Comparison of ENCODE assay signal across 12 mouse cellular contexts in genomic region chr13:112289338-112289737, GRCm38 (mm10). TPM values are rescaled to one million over a fixed set of nuclear protein-coding genes. Genes with fewer than 3 reads are reported as not detected.
DNase-seq lines count a peak whose midpoint lies in the region; ATAC-seq lines count a peak whose summit lies in the region.
"Had no signal": no experiment of that assay in that cellular context is flagged by ENCODE, and none has a peak within 500 bp of the region (broad histone marks: within the 10 kb centered on the region; RNA-seq: fewer than 3 reads in every experiment).

No protein-coding gene starts in this region.

- peak overlapping the region; percentile 54 for H3K4me2 ChIP-seq in hindbrain, embryonic 13.5 days
- H3K4me2 ChIP-seq in hindbrain, embryonic 11.5 days (replicated peaks; ENCODE audit: low read depth, low read length), result no peak overlapping the region
- peak overlapping the region; percentile 55 for H3K4me2 ChIP-seq in embryonic facial prominence, embryonic 14.5 days (ENCODE audit: low read depth, low read length)
- H3K4me2 ChIP-seq in midbrain, embryonic 14.5 days (ENCODE audit: low read length), result peak overlapping the region; percentile 59

- peak overlapping the region; percentile 78 for H3K27ac ChIP-seq in hindbrain, embryonic 13.5 days
- no peak overlapping the region for H3K27ac ChIP-seq in hindbrain, embryonic 11.5 days (ENCODE audit: low read depth, low read length)
- H3K27ac ChIP-seq in embryonic facial prominence, embryonic 14.5 days (replicated peaks; ENCODE audit: low read depth, low read length), result no peak overlapping the region; the same call in 1 of the 2 replicates
- peak overlapping the region; percentile 83 for H3K27ac ChIP-seq in midbrain, embryonic 14.5 days (replicated peaks; ENCODE audit: low read depth, low read length)
- H3K27ac ChIP-seq: embryonic facial prominence, embryonic 15.5 days; lung, embryonic 15.5 days had no signal

- intact Hi-C loops in left cerebral cortex, postnatal 4 days (cut with DNase I), result no loop called here

- DNase-seq in hindbrain, embryonic 11.5 days (ENCODE audit: low spot score), result no peak
- DNase-seq in embryonic facial prominence, embryonic 14.5 days (ENCODE audit: low spot score), result no peak
- no peak for DNase-seq in midbrain, embryonic 14.5 days
- no peak for DNase-seq in lung, postnatal 25 days (ENCODE audit: low spot score)
- DNase-seq in urinary bladder, postnatal 14 days (ENCODE audit: low spot score), result no peak
- DNase-seq in left cerebral cortex, postnatal 4 days, result no peak

- H3K9ac ChIP-seq in hindbrain, embryonic 13.5 days, result peak overlapping the region; percentile 36
- H3K9ac ChIP-seq in hindbrain, embryonic 11.5 days (ENCODE audit: low read depth, low read length), result no peak overlapping the region
- H3K9ac ChIP-seq in embryonic facial prominence, embryonic 14.5 days (ENCODE audit: low read depth, low read length), result no peak overlapping the region
- peak overlapping the region; percentile 39 for H3K9ac ChIP-seq in midbrain, embryonic 14.5 days (replicated peaks; ENCODE audit: low read length)
- H3K9ac ChIP-seq: embryonic facial prominence, embryonic 15.5 days; heart, embryonic 12.5 days; lung, embryonic 15.5 days had no signal

- peak overlapping the region; percentile 33 for H3K4me3 ChIP-seq in hindbrain, embryonic 13.5 days
- H3K4me3 ChIP-seq in hindbrain, embryonic 11.5 days (ENCODE audit: low read depth, low read length), result no peak overlapping the region
- no peak overlapping the region for H3K4me3 ChIP-seq in embryonic facial prominence, embryonic 14.5 days (ENCODE audit: low read depth, low read length)
- H3K4me3 ChIP-seq in midbrain, embryonic 14.5 days (replicated peaks; ENCODE audit: low read depth, low read length), result peak overlapping the region; percentile 32

- H3K36me3 ChIP-seq in hindbrain, embryonic 13.5 days, result no peaks in the 10 kb centered on the region
- H3K36me3 ChIP-seq in hindbrain, embryonic 11.5 days (ENCODE audit: control insufficient read depth, insufficient read depth, low read length), result no peaks in the 10 kb centered on the region
- no peaks in the 10 kb centered on the region for H3K36me3 ChIP-seq in embryonic facial prominence, embryonic 14.5 days (ENCODE audit: control insufficient read depth, insufficient read depth, low read length)
- H3K36me3 ChIP-seq in midbrain, embryonic 14.5 days (ENCODE audit: control insufficient read depth, insufficient read depth, low read length), result no peaks in the 10 kb centered on the region
- H3K36me3 ChIP-seq: embryonic facial prominence, embryonic 15.5 days; heart, embryonic 12.5 days; lung, embryonic 15.5 days had no signal

- no peaks in the 10 kb centered on the region for H3K9me3 ChIP-seq in hindbrain, embryonic 13.5 days
- H3K9me3 ChIP-seq in hindbrain, embryonic 11.5 days (ENCODE audit: control insufficient read depth, low read length), result no peaks in the 10 kb centered on the region
- H3K9me3 ChIP-seq in embryonic facial prominence, embryonic 14.5 days (ENCODE audit: control insufficient read depth, low read length), result peaks cover 5% of the 10 kb centered on the region; the same call in 1 of the 2 replicates
- no peaks in the 10 kb centered on the region for H3K9me3 ChIP-seq in midbrain, embryonic 14.5 days (ENCODE audit: control insufficient read depth, low read length)
- H3K9me3 ChIP-seq: embryonic facial prominence, embryonic 15.5 days; lung, embryonic 15.5 days had no signal

- no peaks in the 10 kb centered on the region for H3K27me3 ChIP-seq in hindbrain, embryonic 13.5 days
- no peaks in the 10 kb centered on the region for H3K27me3 ChIP-seq in hindbrain, embryonic 11.5 days (ENCODE audit: control insufficient read depth, insufficient read depth, low read length)
- no peaks in the 10 kb centered on the region for H3K27me3 ChIP-seq in embryonic facial prominence, embryonic 14.5 days (replicated peaks; ENCODE audit: control insufficient read depth, insufficient read depth, low read length)
- no peaks in the 10 kb centered on the region for H3K27me3 ChIP-seq in midbrain, embryonic 14.5 days (ENCODE audit: control insufficient read depth, insufficient read depth, low read length)
- H3K27me3 ChIP-seq: embryonic facial prominence, embryonic 15.5 days; heart, embryonic 12.5 days had no signal

- peaks cover 23% of the 10 kb centered on the region for H3K4me1 ChIP-seq in hindbrain, embryonic 13.5 days (replicated peaks)
- H3K4me1 ChIP-seq in hindbrain, embryonic 11.5 days (replicated peaks; ENCODE audit: control insufficient read depth, insufficient read depth, low read length), result no peaks in the 10 kb centered on the region
- peaks cover 21% of the 10 kb centered on the region for H3K4me1 ChIP-seq in embryonic facial prominence, embryonic 14.5 days (ENCODE audit: control insufficient read depth, insufficient read depth, low read length)
- peaks cover 16% of the 10 kb centered on the region for H3K4me1 ChIP-seq in midbrain, embryonic 14.5 days (ENCODE audit: control insufficient read depth, insufficient read depth, low read length)

- 69% methylated on average over 9 of the region's 9 CpGs for WGBS in hindbrain, embryonic 13.5 days
- WGBS in hindbrain, embryonic 11.5 days, result 78% methylated on average over 9 of the region's 9 CpGs
- WGBS in embryonic facial prominence, embryonic 14.5 days, result 69% methylated on average over 9 of the region's 9 CpGs
- 74% methylated on average over 9 of the region's 9 CpGs for WGBS in midbrain, embryonic 14.5 days

- ATAC-seq in hindbrain, embryonic 13.5 days (ENCODE audit: low FRiP score), result no peak
- no peak for ATAC-seq in hindbrain, embryonic 11.5 days (ENCODE audit: low FRiP score)
- ATAC-seq in CD4-positive, CD25-positive, alpha-beta regulatory T cell, adult 4 months, result peak; percentile 37
- ATAC-seq in embryonic facial prominence, embryonic 14.5 days (ENCODE audit: low read depth), result no peak
- no peak for ATAC-seq in midbrain, embryonic 14.5 days (ENCODE audit: low FRiP score, low TSS enrichment)

RNA-seq across cellular contexts. Expression of gene Ankrd55, which starts 1.1 kb away (rescaled TPM):
- polyA plus RNA-seq in hindbrain, embryonic 13.5 days (2015; fragmentation: Nextera tagmentation; extraction: Ambion mirVana), result 4.8 and 5.1 TPM in 2 replicates
- 1.7 TPM in 2 replicates for polyA plus RNA-seq in hindbrain, embryonic 11.5 days (2014; fragmentation: Nextera tagmentation; extraction: Ambion mirVana)
- polyA plus RNA-seq in CD4-positive, CD25-positive, alpha-beta regulatory T cell, adult 4 months (2017; shearing (Covaris generic)), result 10 to 100 TPM; 12.1 to 14.6 TPM
- 0.92 and 1.2 TPM in 2 replicates for polyA plus RNA-seq in embryonic facial prominence, embryonic 14.5 days (2014; fragmentation: Nextera tagmentation; extraction: Ambion mirVana)
- polyA plus RNA-seq in midbrain, embryonic 14.5 days (2014; fragmentation: Nextera tagmentation; extraction: Ambion mirVana), result 5.3 and 7.5 TPM in 2 replicates
- total RNA-seq in left cerebral cortex, postnatal 4 days (2021), result 1 to 10 TPM; 4.7 to 6.5 TPM
- total RNA-seq: megakaryocyte-erythroid progenitor cell, adult 5-6 weeks had no signal
- polyA plus RNA-seq: lung, embryonic 15.5 days had no signal

Comparison
In these comparisons a context has a peak if more than half of its experiments do, and no peak if none do; other contexts are left out.
1. H3K27ac ChIP-seq: peak in hindbrain, embryonic 13.5 days (single experiment) and midbrain, embryonic 14.5 days (single experiment); none in hindbrain, embryonic 11.5 days (single experiment) and embryonic facial prominence, embryonic 14.5 days (single experiment).
2. H3K4me3 ChIP-seq: peak in hindbrain, embryonic 13.5 days (single experiment) and midbrain, embryonic 14.5 days (single experiment); none in hindbrain, embryonic 11.5 days (single experiment) and embryonic facial prominence, embryonic 14.5 days (single experiment).
3. H3K9ac ChIP-seq: peak in hindbrain, embryonic 13.5 days (single experiment) and midbrain, embryonic 14.5 days (single experiment); none in hindbrain, embryonic 11.5 days (single experiment) and embryonic facial prominence, embryonic 14.5 days (single experiment).